ENCODE assay signal across 26 mouse cellular contexts in the genomic region with DNA sequence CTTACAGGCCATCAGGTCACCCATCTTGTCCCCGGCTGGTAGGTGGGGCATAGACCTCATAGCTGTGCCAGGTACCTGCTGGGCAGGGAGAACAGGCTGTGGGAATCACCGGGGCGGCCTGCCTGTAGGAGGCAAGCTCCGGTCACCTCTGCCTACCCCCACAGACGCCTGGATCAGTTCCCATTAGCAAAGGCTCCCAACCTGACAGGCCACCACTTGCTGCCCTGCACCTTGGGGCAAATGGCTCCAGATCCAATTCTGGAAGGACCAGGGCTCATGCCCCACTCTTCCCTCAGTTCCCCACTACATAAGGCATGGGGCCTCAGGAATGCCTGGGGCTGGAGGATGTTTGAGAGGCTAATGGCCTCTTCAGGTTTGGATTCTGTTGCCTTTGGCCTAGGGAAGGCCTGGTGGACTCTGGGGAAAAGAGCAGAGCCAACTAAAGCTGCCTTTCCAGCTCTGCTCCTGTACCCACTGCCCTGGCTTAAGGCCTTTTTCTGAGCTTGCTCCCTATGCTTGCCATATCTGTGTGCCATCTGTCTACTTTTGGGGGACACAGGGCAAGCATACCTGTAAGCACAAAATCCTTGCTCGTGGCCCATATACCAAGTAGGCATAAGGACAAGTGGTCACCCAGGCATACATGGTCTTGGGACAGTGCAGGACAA. TPM values are rescaled to one million over a fixed set of nuclear protein-coding genes. Genes with fewer than 3 reads are reported as not detected.
A peak's percentile ranks its signal among the peaks of the same experiment; 100 is the strongest.
DNase-seq lines count a peak whose midpoint lies in the region; ATAC-seq and TF ChIP-seq lines count a peak whose summit lies in the region.
"Had no signal": no experiment of that assay in that cellular context is flagged by ENCODE, and none has a peak within 500 bp of the region (broad histone marks: within the 10 kb centered on the region; RNA-seq: fewer than 3 reads in every experiment).

No protein-coding gene starts in this region.

- H3K9me3 ChIP-seq in midbrain, embryonic 10.5 days (replicated peaks): no peaks in the 10 kb centered on the region
- no peaks in the 10 kb centered on the region for H3K9me3 ChIP-seq in midbrain, embryonic 14.5 days (ENCODE audit: control insufficient read depth, low read length)
- H3K9me3 ChIP-seq in embryonic facial prominence, embryonic 10.5 days: no peaks in the 10 kb centered on the region
- H3K9me3 ChIP-seq: embryonic facial prominence, embryonic 13.5 days; heart, embryonic 12.5 days; hindbrain, embryonic 13.5 days had no signal

- 0 out of 2 replicates have a peak, but pooled peaks cover 5% of the 10 kb centered on the region for H3K4me1 ChIP-seq in cerebellum, adult 2 months (ENCODE audit: control insufficient read depth, insufficient read depth, low read length)
- H3K4me1 ChIP-seq in midbrain, embryonic 10.5 days: peaks cover 96% of the 10 kb centered on the region
- peaks cover 29% of the 10 kb centered on the region for H3K4me1 ChIP-seq in midbrain, embryonic 14.5 days (ENCODE audit: control insufficient read depth, insufficient read depth, low read length)
- peaks cover 76% of the 10 kb centered on the region for H3K4me1 ChIP-seq in embryonic facial prominence, embryonic 10.5 days

- no peak for TF ChIP-seq POLR2A in cerebellum, adult 2 months (IDR thresholded peaks at IDR 0.05; ENCODE audit: borderline replicate concordance, insufficient read depth, low read length)

- no peak overlapping the region for H3K4me2 ChIP-seq in midbrain, embryonic 14.5 days (ENCODE audit: low read length)
- H3K4me2 ChIP-seq: embryonic facial prominence, embryonic 13.5 days; heart, embryonic 12.5 days; hindbrain, embryonic 13.5 days had no signal

- no peak for TF ChIP-seq CTCF in cerebellum, adult 2 months (IDR thresholded peaks at IDR 0.05; ENCODE audit: borderline replicate concordance, insufficient read depth, low read depth, low read length)
- no peak for TF ChIP-seq CTCF in left cerebral cortex, adult 2 months (IDR thresholded peaks at IDR 0.05)

- 54% methylated on average over 6 of the region's 6 CpGs for WGBS in cerebellum, adult 2 months
- 85% methylated on average over 6 of the region's 6 CpGs for WGBS in midbrain, embryonic 10.5 days
- 89% methylated on average over 6 of the region's 6 CpGs for WGBS in midbrain, embryonic 14.5 days
- WGBS in embryonic facial prominence, embryonic 10.5 days: 85% methylated on average over 6 of the region's 6 CpGs

- intact Hi-C loops in heart, postnatal 14 days (cut with DNase I): no loop called here
- intact Hi-C loops in left cerebral cortex, adult 2 months (cut with DNase I): no loop called here

- H3K27ac ChIP-seq in cerebellum, adult 2 months (ENCODE audit: insufficient read depth, low read length): no peak overlapping the region
- H3K27ac ChIP-seq in midbrain, embryonic 10.5 days (replicated peaks): peak overlapping the region; percentile 98
- H3K27ac ChIP-seq in midbrain, embryonic 14.5 days (replicated peaks; ENCODE audit: low read depth, low read length): no peak overlapping the region
- H3K27ac ChIP-seq in embryonic facial prominence, embryonic 10.5 days (replicated peaks): peak overlapping the region; percentile 36
- no peak overlapping the region for H3K27ac ChIP-seq in left cerebral cortex, adult 2 months
- H3K27ac ChIP-seq: embryonic facial prominence, embryonic 13.5 days; hindbrain, postnatal 0 days had no signal

- no peak overlapping the region for H3K4me3 ChIP-seq in cerebellum, adult 2 months (replicated peaks; ENCODE audit: insufficient read depth, low read depth, low read length)
- H3K4me3 ChIP-seq in midbrain, embryonic 10.5 days: no peak overlapping the region
- no peak overlapping the region for H3K4me3 ChIP-seq in midbrain, embryonic 14.5 days (replicated peaks; ENCODE audit: low read depth, low read length)
- H3K4me3 ChIP-seq in embryonic facial prominence, embryonic 10.5 days: no peak overlapping the region
- H3K4me3 ChIP-seq in left cerebral cortex, adult 2 months: no peak overlapping the region
- H3K4me3 ChIP-seq: embryonic facial prominence, embryonic 13.5 days; heart, adult 2 months; heart, embryonic 12.5 days; hindbrain, embryonic 13.5 days had no signal

- no peaks in the 10 kb centered on the region for H3K27me3 ChIP-seq in cerebellum, adult 2 months (ENCODE audit: control insufficient read depth, insufficient read depth, low read length)
- peaks cover 12% of the 10 kb centered on the region; the same call in 1 of the 2 replicates for H3K27me3 ChIP-seq in midbrain, embryonic 10.5 days (ENCODE audit: low read depth, poor library complexity, severe bottlenecking)
- no peaks in the 10 kb centered on the region for H3K27me3 ChIP-seq in midbrain, embryonic 14.5 days (ENCODE audit: control insufficient read depth, insufficient read depth, low read length)
- H3K27me3 ChIP-seq in embryonic facial prominence, embryonic 10.5 days (replicated peaks; ENCODE audit: low read depth, poor library complexity, severe bottlenecking): peaks cover 8% of the 10 kb centered on the region
- H3K27me3 ChIP-seq: hindbrain, embryonic 13.5 days had no signal

- peak; percentile 35 to 42 for DNase-seq in cerebellum, postnatal 14 days
- no peak for DNase-seq in cerebellum, adult 2 months
- peak; percentile 77 for DNase-seq in heart, adult 11 months
- DNase-seq in heart, postnatal 14 days: no peak
- no peak for DNase-seq in midbrain, embryonic 10.5 days (ENCODE audit: low spot score)
- no peak for DNase-seq in midbrain, embryonic 14.5 days
- no peak for DNase-seq in embryonic facial prominence, embryonic 10.5 days (ENCODE audit: low spot score)
- no peak for DNase-seq in left cerebral cortex, adult 2 months (ENCODE audit: extremely low spot score in 1 of 2, low spot score in 2 of 2)
- DNase-seq: cerebellum, adult 11-12 months; cerebellum, adult 9-11 months; heart, postnatal 36 days; kidney, adult 11 months had no signal

- no peak overlapping the region for H3K9ac ChIP-seq in midbrain, embryonic 14.5 days (replicated peaks; ENCODE audit: low read length)
- H3K9ac ChIP-seq: embryonic facial prominence, embryonic 13.5 days; heart, embryonic 12.5 days; hindbrain, embryonic 13.5 days had no signal

- ATAC-seq in midbrain, embryonic 14.5 days (ENCODE audit: low FRiP score, low TSS enrichment): no peak
- ATAC-seq: forebrain, embryonic 14.5 days had no signal

- H3K36me3 ChIP-seq in midbrain, embryonic 10.5 days: no peaks in the 10 kb centered on the region
- no peaks in the 10 kb centered on the region for H3K36me3 ChIP-seq in midbrain, embryonic 14.5 days (ENCODE audit: control insufficient read depth, insufficient read depth, low read length)
- no peaks in the 10 kb centered on the region for H3K36me3 ChIP-seq in embryonic facial prominence, embryonic 10.5 days (replicated peaks)
- H3K36me3 ChIP-seq: embryonic facial prominence, embryonic 13.5 days; heart, embryonic 12.5 days; hindbrain, embryonic 13.5 days had no signal

RNA-seq across cellular contexts. Expression of gene Nrarp, which starts 9.3 kb away (rescaled TPM):
- polyA plus RNA-seq in cerebellum, adult 2 months (2012; rRNA removed): 7.7 and 9.4 TPM in 2 replicates
- 10 to 100 TPM; 14.0 to 15.0 TPM for total RNA-seq in heart, postnatal 14 days (2021)
- 65.8 and 74.1 TPM in 2 replicates for polyA plus RNA-seq in midbrain, embryonic 10.5 days (2016; fragmentation: Nextera tagmentation; extraction: Ambion mirVana)
- 13.0 and 20.8 TPM in 2 replicates for polyA plus RNA-seq in midbrain, embryonic 14.5 days (2014; fragmentation: Nextera tagmentation; extraction: Ambion mirVana)
- polyA plus RNA-seq in embryonic facial prominence, embryonic 10.5 days (2016; fragmentation: Nextera tagmentation; extraction: Ambion mirVana): 19.8 and 26.6 TPM in 2 replicates
- total RNA-seq in left cerebral cortex, adult 2 months (2021): 10 to 100 TPM; 20.2 to 21.7 TPM

RNA-seq across cellular contexts. Expression of gene Tor4a, which starts 25.5 kb away (rescaled TPM):
- 3.6 and 4.2 TPM in 2 replicates for polyA plus RNA-seq in cerebellum, adult 2 months (2012; rRNA removed)
- total RNA-seq in heart, postnatal 14 days (2021): 1 to 10 TPM; 5.0 to 5.5 TPM
- polyA plus RNA-seq in midbrain, embryonic 10.5 days (2016; fragmentation: Nextera tagmentation; extraction: Ambion mirVana): 1.3 and 1.9 TPM in 2 replicates
- 0.66 and 1.1 TPM in 2 replicates for polyA plus RNA-seq in midbrain, embryonic 14.5 days (2014; fragmentation: Nextera tagmentation; extraction: Ambion mirVana)
- 2.2 and 2.4 TPM in 2 replicates for polyA plus RNA-seq in embryonic facial prominence, embryonic 10.5 days (2016; fragmentation: Nextera tagmentation; extraction: Ambion mirVana)
- total RNA-seq in left cerebral cortex, adult 2 months (2021): 1 to 10 TPM; 2.0 to 2.2 TPM

RNA-seq across cellular contexts. Expression of gene Nelfb, which starts 40.1 kb away (rescaled TPM):
- 69.4 and 84.5 TPM in 2 replicates for polyA plus RNA-seq in cerebellum, adult 2 months (2012; rRNA removed)
- 10 to 100 TPM; 35.7 to 36.2 TPM for total RNA-seq in heart, postnatal 14 days (2021)
- polyA plus RNA-seq in midbrain, embryonic 10.5 days (2016; fragmentation: Nextera tagmentation; extraction: Ambion mirVana): 131 and 140 TPM in 2 replicates
- 82.6 and 98.7 TPM in 2 replicates for polyA plus RNA-seq in midbrain, embryonic 14.5 days (2014; fragmentation: Nextera tagmentation; extraction: Ambion mirVana)
- polyA plus RNA-seq in embryonic facial prominence, embryonic 10.5 days (2016; fragmentation: Nextera tagmentation; extraction: Ambion mirVana): 124 and 125 TPM in 2 replicates
- 10 to 100 TPM; 53.4 to 64.3 TPM for total RNA-seq in left cerebral cortex, adult 2 months (2021)

RNA-seq across cellular contexts. Expression of gene Stpg3, which starts 43.2 kb away (rescaled TPM):
- polyA plus RNA-seq in cerebellum, adult 2 months (2012; rRNA removed): not detected in 2 replicates
- total RNA-seq in heart, postnatal 14 days (2021): not detected
- polyA plus RNA-seq in midbrain, embryonic 10.5 days (2016; fragmentation: Nextera tagmentation; extraction: Ambion mirVana): not detected in 2 replicates
- polyA plus RNA-seq in midbrain, embryonic 14.5 days (2014; fragmentation: Nextera tagmentation; extraction: Ambion mirVana): 0.16 TPM in 1 of 2 replicates, not detected in the other
- polyA plus RNA-seq in embryonic facial prominence, embryonic 10.5 days (2016; fragmentation: Nextera tagmentation; extraction: Ambion mirVana): not detected in 2 replicates
- not detected for total RNA-seq in left cerebral cortex, adult 2 months (2021)
- total RNA-seq: adrenal gland, adult 18-20 months; adrenal gland, postnatal 14 days; gastrocnemius, adult 8-10 months; gastrocnemius, postnatal 4 days; heart, adult 2 months; heart, postnatal 36 days; hindbrain, postnatal 0 days; MEL had no signal
- polyA plus RNA-seq: C2C12; cortical plate, adult 2 months; forebrain, embryonic 14.5 days; heart, adult 2 months; heart, embryonic 12.5 days; heart, embryonic 16.5 days; hindbrain, embryonic 13.5 days; hindbrain, postnatal 0 days had no signal

RNA-seq across cellular contexts. Expression of gene Fam166a, which starts 47.3 kb away (rescaled TPM):
- polyA plus RNA-seq in cerebellum, adult 2 months (2012; rRNA removed): 0.10 and 0.11 TPM in 2 replicates
- not detected for total RNA-seq in heart, postnatal 14 days (2021)
- 0.62 TPM in 1 of 2 replicates, not detected in the other for polyA plus RNA-seq in midbrain, embryonic 10.5 days (2016; fragmentation: Nextera tagmentation; extraction: Ambion mirVana)
- not detected in 2 replicates for polyA plus RNA-seq in midbrain, embryonic 14.5 days (2014; fragmentation: Nextera tagmentation; extraction: Ambion mirVana)
- 0.74 and 1.4 TPM in 2 replicates for polyA plus RNA-seq in embryonic facial prominence, embryonic 10.5 days (2016; fragmentation: Nextera tagmentation; extraction: Ambion mirVana)
- not detected for total RNA-seq in left cerebral cortex, adult 2 months (2021)
- total RNA-seq: adrenal gland, adult 18-20 months; adrenal gland, postnatal 14 days; gastrocnemius, adult 8-10 months; heart, adult 2 months; heart, postnatal 36 days; hindbrain, postnatal 0 days had no signal
- polyA plus RNA-seq: C2C12; embryonic facial prominence, embryonic 13.5 days; heart, embryonic 12.5 days; heart, embryonic 16.5 days; hindbrain, postnatal 0 days had no signal

Comparison
In these comparisons a context has a peak if more than half of its experiments do, and no peak if none do; other contexts are left out.
1. DNase-seq: peak in cerebellum, postnatal 14 days (2 of 2) and heart, adult 11 months (single experiment); none in cerebellum, adult 2 months (0 of 2), heart, postnatal 14 days (0 of 2), midbrain, embryonic 10.5 days (single experiment), midbrain, embryonic 14.5 days (single experiment), embryonic facial prominence, embryonic 10.5 days (single experiment) and left cerebral cortex, adult 2 months (0 of 2).
2. H3K27ac ChIP-seq: peak in midbrain, embryonic 10.5 days (single experiment) and embryonic facial prominence, embryonic 10.5 days (single experiment); none in cerebellum, adult 2 months (single experiment), midbrain, embryonic 14.5 days (single experiment) and left cerebral cortex, adult 2 months (single experiment).